Mouse (Mus musculus): ENCODE measurements around the gene Cat. TPM values are rescaled to one million over a fixed set of nuclear protein-coding genes. Genes with fewer than 3 reads are reported as not detected.

Gene Cat
- 36.5 and 81.1 TPM in 2 replicates for polyA plus RNA-seq (2012; rRNA removed)

- under 1% methylated on average over 41 of the region's 41 CpGs for WGBS
- peak; percentile 85 for DNase-seq (ENCODE audit: low read depth, low spot score)
These were observed at the start of gene Cat for GRCm38 (mm10) chr2:103484617-103485401. Gene Cat, minus strand, starts transcription at chr2:103485160.

- DNase-seq (ENCODE audit: low read depth, low spot score) = no peak
- 92% methylated on average over 1 of the region's 1 CpGs for WGBS
These were observed 40.6 kb upstream of the Cat start for GRCm38 (mm10) chr2:103525596-103525995.

- no peak for DNase-seq (ENCODE audit: low read depth, low spot score)
- 71% methylated on average over 1 of the region's 1 CpGs for WGBS
These were observed 31.5 kb upstream of the Cat start for GRCm38 (mm10) chr2:103516472-103516871.

- peak; percentile 24 for DNase-seq (ENCODE audit: low read depth, low spot score)
- 32% methylated on average over 6 of the region's 6 CpGs for WGBS
These were observed 30.7 kb upstream of the Cat start for GRCm38 (mm10) chr2:103515513-103516180.

GRCm38 (mm10) chr2:103512066-103512795 lies 27.3 kb upstream of the Cat start:
- WGBS = 84% methylated on average over 5 of the region's 5 CpGs
- DNase-seq (ENCODE audit: low read depth, low spot score) = no peak

- DNase-seq (ENCODE audit: low read depth, low spot score) = no peak
- WGBS = 82% methylated on average over 1 of the region's 1 CpGs
These were observed 26.7 kb upstream of the Cat start for GRCm38 (mm10) chr2:103511631-103512030.

- 84% methylated on average over 1 of the region's 1 CpGs for WGBS
- no peak for DNase-seq (ENCODE audit: low read depth, low spot score)
These were observed 26.1 kb upstream of the Cat start for GRCm38 (mm10) chr2:103511042-103511441.

GRCm38 (mm10) chr2:103507651-103508050 lies 22.7 kb upstream of the Cat start:
- DNase-seq (ENCODE audit: low read depth, low spot score) = no peak

GRCm38 (mm10) chr2:103505956-103506355 lies 21.0 kb upstream of the Cat start:
- no peak for DNase-seq (ENCODE audit: low read depth, low spot score)
- 97% methylated on average over 2 of the region's 2 CpGs for WGBS

More at GRCm38 (mm10) chr2:103507651-103508050, 22.7 kb upstream of the Cat start:
- WGBS = 68% methylated on average over 1 of the region's 1 CpGs

GRCm38 (mm10) chr2:103504463-103504862 lies 19.5 kb upstream of the Cat start:
- WGBS = 87% methylated on average over 1 of the region's 1 CpGs
- DNase-seq (ENCODE audit: low read depth, low spot score) = no peak

- DNase-seq (ENCODE audit: low read depth, low spot score) = no peak
- WGBS = 62% methylated on average over 2 of the region's 2 CpGs
These were observed 15.8 kb upstream of the Cat start for GRCm38 (mm10) chr2:103500769-103501168.

GRCm38 (mm10) chr2:103495633-103496418 lies 10.9 kb upstream of the Cat start:
- 73% methylated on average over 6 of the region's 6 CpGs for WGBS
- DNase-seq (ENCODE audit: low read depth, low spot score) = no peak

GRCm38 (mm10) chr2:103493827-103494226 lies 8.9 kb upstream of the Cat start:
- no peak for DNase-seq (ENCODE audit: low read depth, low spot score)
- 41% methylated on average over 4 of the region's 4 CpGs for WGBS

- WGBS = 53% methylated on average over 4 of the region's 4 CpGs
- no peak for DNase-seq (ENCODE audit: low read depth, low spot score)
These were observed 7.6 kb upstream of the Cat start for GRCm38 (mm10) chr2:103492526-103492925.

GRCm38 (mm10) chr2:103483986-103484520 lies 907 bp downstream of the Cat start:
- WGBS = 12% methylated on average over 5 of the region's 5 CpGs
- no peak for DNase-seq (ENCODE audit: low read depth, low spot score)

GRCm38 (mm10) chr2:103483289-103483985 lies 1.5 kb downstream of the Cat start:
- WGBS = 39% methylated on average over 7 of the region's 7 CpGs
- DNase-seq (ENCODE audit: low read depth, low spot score) = no peak

- 85% methylated on average over 11 of the region's 11 CpGs for WGBS
- no peak for DNase-seq (ENCODE audit: low read depth, low spot score)
These were observed 3.4 kb downstream of the Cat start for GRCm38 (mm10) chr2:103481314-103482231.

GRCm38 (mm10) chr2:103480871-103481270 lies 4.1 kb downstream of the Cat start:
- WGBS = 83% methylated on average over 4 of the region's 4 CpGs
- no peak for DNase-seq (ENCODE audit: low read depth, low spot score)
